Mouse (Mus musculus) liver, embryonic 14.5 days (tissue): Measurements from ENCODE around the gene Hk1.

Source experiments
- CTCF ChIP-seq: IDR thresholded peaks from 2 replicates; pipeline ENCODE4 v1.5.1; 2016; ENCODE audit warnings: antibody characterized with exemption, low read depth, control low read depth
- EP300 ChIP-seq: IDR thresholded peaks from 2 replicates; pipeline ENCODE4 v1.6.1; 2016; ENCODE audit warnings: antibody characterized with exemption, low read depth

- TF ChIP-seq CTCF = no peak
- TF ChIP-seq EP300 = no peak
Observed at GRCm38 (mm10) chr10:62306483-62306882, 73.2 kb downstream of the Hk1 start.
